Mouse (Mus musculus) heart, embryonic 14.5 days (tissue): ENCODE results near the gene Methig1. TPM values are rescaled to one million over a fixed set of nuclear protein-coding genes. Genes with fewer than 3 reads are reported as not detected.

Experiments
- ATAC-seq: fragments of 200-750 bp; cut with Nextera tagmentation; 2 replicates; pipeline ENCODE4 v1.8.0; 2017; ENCODE audit warnings: low read depth, moderate TSS enrichment; ENCODE audit not compliant: insufficient number of reproducible peaks, insufficient read depth, low FRiP score
- H3K27ac ChIP-seq, 2 experiments: fragments of 200-500 bp in 1 of 2; fragments of 300-500 bp in 1 of 2; sonication (generic) in 1 of 2; replicated peaks in 1 of 2; 2 replicates each; pipeline ENCODE4 v1.5.1; 2012 to 2014; ENCODE audit warnings: low read depth in 2 of 2, low read length in 2 of 2, control low read depth in 1 of 2, mild to moderate bottlenecking in 1 of 2, mixed read lengths in 1 of 2; ENCODE audit not compliant: control insufficient read depth in 1 of 2, insufficient read depth in 1 of 2
- H3K27me3 ChIP-seq: fragments of 300-500 bp; sonication (generic); 2 replicates; pipeline ENCODE4 v1.6.1; 2014; ENCODE audit warnings: mild to moderate bottlenecking, low read length, control low read depth; ENCODE audit not compliant: control insufficient read depth, insufficient read depth
- H3K36me3 ChIP-seq: fragments of 300-500 bp; sonication (generic); 2 replicates; pipeline ENCODE4 v1.6.1; 2014; ENCODE audit warnings: mild to moderate bottlenecking, control low read depth, low read length, mixed read lengths; ENCODE audit not compliant: control insufficient read depth, insufficient read depth
- H3K4me1 ChIP-seq, 2 experiments: fragments of 200-500 bp in 1 of 2; fragments of 300-500 bp in 1 of 2; sonication (generic) in 1 of 2; 2 replicates each; pipeline ENCODE4 v1.6.1; 2012 to 2014; ENCODE audit warnings: low read length in 2 of 2, control low read depth in 1 of 2, mixed read lengths in 1 of 2; ENCODE audit not compliant: control insufficient read depth in 2 of 2, insufficient read depth in 2 of 2
- H3K4me2 ChIP-seq: fragments of 300-500 bp; sonication (generic); 2 replicates; pipeline ENCODE4 v1.6.1; 2014; ENCODE audit warnings: mild to moderate bottlenecking, low read length
- H3K4me3 ChIP-seq, 2 experiments: fragments of 200-500 bp in 1 of 2; fragments of 300-500 bp in 1 of 2; sonication (generic) in 1 of 2; 2 replicates each; pipeline ENCODE4 v1.5.1; 2012 to 2014; ENCODE audit warnings: low read length in 2 of 2, mild to moderate bottlenecking in 2 of 2, control low read depth in 1 of 2, low read depth in 1 of 2, moderate library complexity in 1 of 2; ENCODE audit not compliant: control insufficient read depth in 1 of 2, insufficient read depth in 1 of 2
- H3K9ac ChIP-seq: fragments of 300-500 bp; sonication (generic); 2 replicates; pipeline ENCODE4 v1.6.1; 2014; ENCODE audit warnings: mild to moderate bottlenecking, low read length
- H3K9me3 ChIP-seq: fragments of 300-500 bp; sonication (generic); 2 replicates; pipeline ENCODE4 v1.6.1; 2016; ENCODE audit warnings: low read length, control low read depth; ENCODE audit not compliant: control insufficient read depth
- WGBS: fragments of 180-500 bp; shearing (Covaris S2); extraction: QIAGEN DNeasy Blood & Tissue Kit; methylation state at CpG from one replicate; pipeline ENCODE4 v1.1.7; 2014; 5-methylcytosine and 5-hydroxymethylcytosine counted together
- polyA plus RNA-seq: library from polyadenylated mRNA; unstranded; fragments of >200 nt; fragmentation: Nextera tagmentation; extraction: Ambion mirVana; gene quantifications from 2 replicates; pipeline ENCODE4 v1.2.1, GENCODE M21; 2014

The Methig1 gene
- polyA plus RNA-seq, 1 experiment from 2014 or later = not detected

DNA sequence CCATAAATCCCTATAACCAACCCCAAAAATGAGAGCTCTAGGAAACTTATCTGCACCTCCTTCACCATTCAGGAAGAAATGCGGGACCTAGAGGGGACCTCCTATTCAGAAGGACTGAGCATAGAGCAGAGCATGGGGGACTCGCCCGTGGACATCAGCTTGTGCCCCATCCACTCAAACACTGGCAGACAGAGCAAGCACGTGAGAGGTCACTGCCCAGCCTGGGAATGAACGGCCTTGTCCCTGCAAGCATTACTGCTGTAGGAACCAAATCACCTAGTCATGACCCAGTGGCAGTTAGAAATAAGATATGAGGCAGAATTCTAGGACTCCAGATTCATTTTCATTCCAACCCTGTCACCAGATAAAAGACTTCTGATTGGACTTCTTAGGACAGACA lies 58.8 kb downstream of the Methig1 start:
- no peak overlapping the region for H3K4me3 ChIP-seq
- no peak overlapping the region for H3K4me2 ChIP-seq
- no peak for ATAC-seq
- H3K9me3 ChIP-seq = no peaks in the 10 kb centered on the region
- no peak overlapping the region for H3K27ac ChIP-seq
- H3K9ac ChIP-seq = no peak overlapping the region
- peaks cover 9 to 16% of the 10 kb centered on the region in 2 experiments for H3K4me1 ChIP-seq
- peaks cover 34% of the 10 kb centered on the region for H3K36me3 ChIP-seq
- no peaks in the 10 kb centered on the region for H3K27me3 ChIP-seq
- 80% methylated on average over 5 of the region's 5 CpGs for WGBS

GRCm38 (mm10) chr15:100413306-100413705 lies 60.4 kb downstream of the Methig1 start:
- Histone ChIP-seq H3K4me3 (no peak overlapping the region), H3K9ac (no peak overlapping the region), H3K9me3 (no peaks in the 10 kb centered on the region), H3K4me2 (no peak overlapping the region), H3K36me3 (peaks cover 22% of the 10 kb centered on the region), H3K4me1 (peaks cover 12 to 21% of the 10 kb centered on the region in 2 experiments), H3K27ac (no peak overlapping the region), H3K27me3 (no peaks in the 10 kb centered on the region)
- WGBS = 72% methylated on average over 4 of the region's 5 CpGs
- ATAC-seq = no peak

GRCm38 (mm10) chr15:100414011-100414410 lies 61.1 kb downstream of the Methig1 start:
- peaks cover 12 to 24% of the 10 kb centered on the region in 2 experiments for H3K4me1 ChIP-seq
- ATAC-seq = no peak
- no peaks in the 10 kb centered on the region for H3K27me3 ChIP-seq
- H3K9me3 ChIP-seq = no peaks in the 10 kb centered on the region
- peaks cover 17% of the 10 kb centered on the region for H3K36me3 ChIP-seq
- 61% methylated on average over 4 of the region's 4 CpGs for WGBS
- no peak overlapping the region for H3K4me3 ChIP-seq
- H3K9ac ChIP-seq = no peak overlapping the region
- H3K4me2 ChIP-seq = no peak overlapping the region
- no peak overlapping the region for H3K27ac ChIP-seq

GRCm38 (mm10) chr15:100414942-100415341 lies 62.0 kb downstream of the Methig1 start:
- H3K4me1 ChIP-seq = peaks cover 15 to 33% of the 10 kb centered on the region in 2 experiments
- peaks cover 10% of the 10 kb centered on the region; the same call in 1 of the 2 replicates for H3K36me3 ChIP-seq
- H3K27me3 ChIP-seq = no peaks in the 10 kb centered on the region
- 71% methylated on average over 13 of the region's 13 CpGs for WGBS
- H3K4me2 ChIP-seq = no peak overlapping the region
- no peak overlapping the region for H3K9ac ChIP-seq
- no peaks in the 10 kb centered on the region for H3K9me3 ChIP-seq
- no peak overlapping the region for H3K4me3 ChIP-seq
- no peak for ATAC-seq
- no peak overlapping the region; a peak in 1 of 4 replicates for H3K27ac ChIP-seq

DNA sequence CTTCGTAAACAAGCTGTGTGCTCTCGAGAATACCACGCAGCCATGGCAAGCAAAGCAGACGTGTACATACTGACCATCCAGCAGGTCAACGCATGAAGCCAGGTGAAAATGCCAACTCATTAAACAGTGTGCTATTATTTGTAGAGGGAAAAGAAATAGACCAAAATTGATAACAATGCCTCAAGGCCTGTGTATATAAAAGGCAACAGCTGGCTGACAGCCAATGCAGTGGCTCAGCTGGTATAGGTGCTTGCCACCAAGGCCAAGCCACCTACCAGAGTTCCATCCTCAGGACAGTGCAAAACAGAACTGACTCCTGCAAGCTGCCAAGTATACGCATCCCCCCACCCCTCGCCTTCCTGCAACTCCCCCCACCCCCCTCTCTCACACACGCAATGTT lies 62.7 kb downstream of the Methig1 start:
- Histone ChIP-seq H3K4me1 (peaks cover 15 to 39% of the 10 kb centered on the region in 2 experiments), H3K4me3 (no peak overlapping the region), H3K36me3 (peaks cover 4% of the 10 kb centered on the region; the same call in 1 of the 2 replicates), H3K9ac (no peak overlapping the region), H3K4me2 (no peak overlapping the region), H3K27ac (no peak overlapping the region), H3K27me3 (no peaks in the 10 kb centered on the region), H3K9me3 (no peaks in the 10 kb centered on the region)
- no peak for ATAC-seq
- 84% methylated on average over 8 of the region's 8 CpGs for WGBS

- Histone ChIP-seq H3K36me3 (no peaks in the 10 kb centered on the region), H3K9ac (no peak overlapping the region), H3K4me3 (no peak overlapping the region), H3K9me3 (no peaks in the 10 kb centered on the region), H3K27ac (no peak overlapping the region), H3K27me3 (no peaks in the 10 kb centered on the region), H3K4me1 (peaks cover 19 to 52% of the 10 kb centered on the region in 2 experiments), H3K4me2 (no peak overlapping the region)
- 77% methylated on average over 9 of the region's 9 CpGs for WGBS
- no peak for ATAC-seq
These were observed 65.0 kb downstream of the Methig1 start for GRCm38 (mm10) chr15:100417854-100418450.

- Histone ChIP-seq H3K4me3 (no peak overlapping the region), H3K4me1 (peaks cover 18 to 55% of the 10 kb centered on the region in 2 experiments), H3K4me2 (peak overlapping the region; percentile 12; the same call in 1 of the 2 replicates), H3K27ac (peak overlapping the region; percentile 8 to 25; a peak in 2 of 4 replicates), H3K9ac (peak overlapping the region; percentile 55), H3K36me3 (no peaks in the 10 kb centered on the region), H3K9me3 (no peaks in the 10 kb centered on the region), H3K27me3 (peaks cover under 1% of the 10 kb centered on the region; the same call in 1 of the 2 replicates)
- 67% methylated on average over 8 of the region's 8 CpGs for WGBS
- no peak for ATAC-seq
These were observed 66.4 kb downstream of the Methig1 start for GRCm38 (mm10) chr15:100419311-100419710.
